Mouse (Mus musculus) layer of hippocampus, adult 9-11 months (tissue): ENCODE data around the gene Snx22.
A peak's percentile ranks its signal among the peaks of the same experiment; 100 is the strongest.

Experiments used
- DNase-seq: peaks from one replicate; pipeline ENCODE4 v3.0.0; 2022

Snx22 gene

GRCm38 (mm10) chr9:66068056-66068455 is 1.5 kb downstream of the Snx22 start:
- DNase-seq = no peak

DNA sequence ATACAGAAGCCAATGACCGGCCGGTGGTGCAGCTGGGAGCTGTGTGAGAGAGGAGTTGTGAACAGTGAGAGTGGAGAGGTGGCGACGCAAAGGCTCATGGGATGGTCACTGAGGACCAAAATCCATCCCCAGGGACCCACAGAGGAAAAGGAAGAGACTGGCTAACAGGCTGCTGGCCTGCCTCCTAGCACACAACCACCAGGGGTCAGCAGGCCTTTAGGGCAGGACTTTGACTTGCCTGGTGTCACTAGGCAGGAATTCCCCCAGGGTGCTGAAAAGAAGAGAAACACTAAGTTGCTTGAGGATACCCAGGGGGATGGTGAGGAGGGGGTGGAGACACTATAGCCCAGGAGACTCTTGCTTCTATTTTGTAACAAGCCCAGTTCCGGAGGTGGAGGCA is 2.0 kb downstream of the Snx22 start:
- peak; percentile 39 for DNase-seq

GRCm38 (mm10) chr9:66066791-66067190 is 2.7 kb downstream of the Snx22 start:
- DNase-seq = no peak

- DNase-seq = no peak
Observed at GRCm38 (mm10) chr9:66064316-66064715, 5.2 kb downstream of the Snx22 start.

- no peak for DNase-seq
Observed at GRCm38 (mm10) chr9:66063446-66063845, 6.1 kb downstream of the Snx22 start.

DNA sequence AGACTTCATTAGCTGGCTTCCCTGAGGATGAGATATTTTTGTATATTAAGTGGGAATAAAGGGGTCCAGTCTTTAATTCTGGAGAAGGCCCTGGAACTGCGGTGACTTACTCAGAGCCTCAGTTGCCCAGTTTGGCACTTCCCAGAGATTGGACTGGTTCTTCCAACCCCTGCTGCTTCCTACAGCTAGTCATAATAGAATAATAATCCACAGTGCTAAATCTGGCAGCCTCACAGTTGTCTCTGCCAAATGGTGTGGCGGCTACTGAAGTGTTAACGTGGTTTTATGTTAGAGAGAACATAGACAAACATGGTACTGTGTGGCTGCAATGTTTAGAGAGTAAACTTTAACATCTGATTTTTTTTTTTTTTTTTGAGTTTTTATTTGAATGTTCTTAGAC is 7.9 kb downstream of the Snx22 start:
- DNase-seq = no peak

- no peak for DNase-seq
Observed at GRCm38 (mm10) chr9:66060986-66061385, 8.5 kb downstream of the Snx22 start.

DNA sequence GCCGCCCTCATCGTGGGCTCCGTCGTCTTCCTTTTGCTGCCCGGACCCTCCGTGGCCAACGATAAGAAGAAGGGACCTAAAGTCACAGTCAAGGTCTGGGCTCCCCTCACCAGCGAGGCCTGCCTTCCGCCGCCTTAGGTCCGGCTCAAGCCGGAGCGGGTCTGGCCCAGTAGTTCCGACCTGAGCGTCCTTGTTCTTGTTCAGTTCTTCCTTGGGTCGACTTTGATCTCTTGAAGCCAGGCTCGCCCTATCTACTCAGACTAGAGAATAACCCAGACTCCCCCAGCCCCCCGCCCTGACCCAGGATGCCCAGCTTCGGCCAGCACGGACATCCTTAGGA is 9.2 kb downstream of the Snx22 start:
- no peak for DNase-seq

GRCm38 (mm10) chr9:66059583-66060307 is 9.8 kb downstream of the Snx22 start, which contains the start of gene Ppib:
Ppib (plus strand) TSS chr9:66060222.
- peak; percentile 98 for DNase-seq

GRCm38 (mm10) chr9:66053620-66054019 is 15.9 kb downstream of the Snx22 start:
- DNase-seq = no peak

- DNase-seq = no peak
Observed at GRCm38 (mm10) chr9:66052731-66053130, 16.8 kb downstream of the Snx22 start.

- DNase-seq = no peak
Observed at GRCm38 (mm10) chr9:66051493-66051892, 18.0 kb downstream of the Snx22 start.

DNA sequence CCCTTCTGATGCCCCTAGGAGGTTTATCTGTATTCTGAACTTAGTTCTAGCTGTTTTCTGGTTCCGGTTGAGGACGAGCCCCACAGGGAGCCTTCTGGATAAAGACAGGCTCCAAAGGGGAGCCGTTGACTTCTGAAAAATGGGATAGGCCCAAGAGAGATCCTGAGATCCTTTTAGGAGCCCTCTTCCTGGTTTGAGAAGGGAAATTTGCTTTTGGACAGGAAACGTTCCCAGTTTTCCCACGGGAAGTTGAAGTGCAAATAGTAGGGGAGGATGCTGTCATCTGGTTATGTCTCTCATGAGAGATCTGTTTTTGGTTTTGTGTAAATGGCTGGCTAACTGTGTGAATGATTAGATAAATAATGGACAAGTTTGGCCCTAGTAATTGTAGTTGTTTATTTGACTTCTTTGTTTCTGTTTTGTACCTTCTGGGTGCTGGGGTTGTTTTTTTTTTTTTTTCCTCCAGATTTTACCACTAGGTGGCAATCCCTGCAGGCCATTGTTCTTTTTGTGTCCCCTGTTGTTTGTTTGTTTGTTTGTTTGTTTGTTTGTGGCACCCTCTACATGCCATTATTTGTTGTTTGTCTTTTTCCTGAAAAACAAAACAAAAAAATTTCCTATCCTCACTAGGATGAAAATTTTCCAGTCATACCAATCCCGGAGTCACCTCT is 19.5 kb downstream of the Snx22 start:
- no peak for DNase-seq

- DNase-seq = no peak
Observed at GRCm38 (mm10) chr9:66043241-66043640, 26.3 kb downstream of the Snx22 start.

- DNase-seq = no peak
Observed at GRCm38 (mm10) chr9:66042331-66042730, 27.2 kb downstream of the Snx22 start.

- peak; percentile 43 for DNase-seq
Observed at GRCm38 (mm10) chr9:66040801-66041200, 28.7 kb downstream of the Snx22 start.

- no peak for DNase-seq
Observed at GRCm38 (mm10) chr9:66039290-66039689, 30.2 kb downstream of the Snx22 start.

DNA sequence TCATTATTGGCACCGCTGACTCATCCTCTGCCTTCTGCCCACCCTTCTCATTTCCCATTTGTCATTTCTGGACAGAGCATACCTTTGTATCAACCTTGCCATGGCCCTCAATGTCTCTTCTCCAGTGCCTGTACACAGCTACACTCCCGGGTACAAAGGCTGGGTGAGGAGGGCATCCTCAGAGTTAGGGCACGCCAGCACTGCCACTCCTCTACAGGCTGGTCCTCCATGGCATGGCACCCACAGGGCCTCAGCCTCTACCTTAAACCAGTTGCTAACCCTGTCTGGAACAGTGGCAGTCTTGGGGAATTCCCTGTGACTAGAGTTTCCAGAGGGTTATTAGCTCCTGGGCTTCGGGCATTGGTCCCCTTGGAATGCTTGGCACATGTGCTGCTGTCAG is 30.9 kb downstream of the Snx22 start:
- DNase-seq = no peak

- DNase-seq = peak; percentile 79
Observed at GRCm38 (mm10) chr9:66038082-66038481, 31.4 kb downstream of the Snx22 start.

- no peak for DNase-seq
Observed at GRCm38 (mm10) chr9:66020601-66021000, 48.9 kb downstream of the Snx22 start.
